Mouse (Mus musculus) midbrain, embryonic 11.5 days (tissue): ENCODE results near the gene Lhx5. TPM values are rescaled to one million over a fixed set of nuclear protein-coding genes. Genes with fewer than 3 reads are reported as not detected.

Experiments used
- ATAC-seq: fragments of 200-750 bp; cut with Nextera tagmentation; 2 replicates; pipeline ENCODE4 v1.8.0; 2017; ENCODE audit warnings: moderate TSS enrichment, moderate library complexity; ENCODE audit not compliant: low FRiP score
- DNase-seq: peaks from one replicate; pipeline ENCODE4 v3.0.0; 2015; ENCODE audit warnings: low spot score; ENCODE audit errors: missing footprints
- H3K27ac ChIP-seq: fragments of 300-500 bp; sonication (generic); 2 replicates; pipeline ENCODE4 v1.5.1; 2014; ENCODE audit warnings: low read depth, low read length
- H3K27me3 ChIP-seq: fragments of 300-500 bp; sonication (generic); 2 replicates; pipeline ENCODE4 v1.6.1; 2014; ENCODE audit warnings: mild to moderate bottlenecking, low read length, moderate library complexity, mixed read lengths; ENCODE audit not compliant: control insufficient read depth, insufficient read depth
- H3K36me3 ChIP-seq: fragments of 300-500 bp; sonication (generic); 2 replicates; pipeline ENCODE4 v1.6.1; 2014; ENCODE audit warnings: mild to moderate bottlenecking, low read length, moderate library complexity, mixed read lengths; ENCODE audit not compliant: control insufficient read depth, insufficient read depth
- H3K4me1 ChIP-seq: fragments of 300-500 bp; sonication (generic); 2 replicates; pipeline ENCODE4 v1.6.1; 2014; ENCODE audit warnings: low read length; ENCODE audit not compliant: control insufficient read depth, insufficient read depth
- H3K4me2 ChIP-seq: fragments of 300-500 bp; sonication (generic); 2 replicates; pipeline ENCODE4 v1.6.1; 2014; ENCODE audit warnings: mild to moderate bottlenecking, moderate library complexity
- H3K4me3 ChIP-seq: fragments of 300-500 bp; sonication (generic); 2 replicates; pipeline ENCODE4 v1.5.1; 2014; ENCODE audit warnings: low read depth, low read length
- H3K9ac ChIP-seq: fragments of 300-500 bp; sonication (generic); 2 replicates; pipeline ENCODE4 v1.6.1; 2014; ENCODE audit warnings: low read length
- H3K9me3 ChIP-seq: fragments of 300-500 bp; sonication (generic); 2 replicates; pipeline ENCODE4 v1.6.1; 2016; ENCODE audit warnings: low read length; ENCODE audit not compliant: control insufficient read depth
- WGBS: fragments of 180-500 bp; shearing (Covaris S2); extraction: QIAGEN DNeasy Blood & Tissue Kit; methylation state at CpG from one replicate; pipeline ENCODE4 v1.1.7; 2014; 5-methylcytosine and 5-hydroxymethylcytosine counted together
- polyA plus RNA-seq: library from polyadenylated mRNA; unstranded; fragments of >200 nt; fragmentation: Nextera tagmentation; extraction: Ambion mirVana; gene quantifications from 2 replicates; pipeline ENCODE4 v1.2.1, GENCODE M21; 2014

The Lhx5 gene
- polyA plus RNA-seq, 1 experiment from 2014 or later, result 21.5 TPM

DNA sequence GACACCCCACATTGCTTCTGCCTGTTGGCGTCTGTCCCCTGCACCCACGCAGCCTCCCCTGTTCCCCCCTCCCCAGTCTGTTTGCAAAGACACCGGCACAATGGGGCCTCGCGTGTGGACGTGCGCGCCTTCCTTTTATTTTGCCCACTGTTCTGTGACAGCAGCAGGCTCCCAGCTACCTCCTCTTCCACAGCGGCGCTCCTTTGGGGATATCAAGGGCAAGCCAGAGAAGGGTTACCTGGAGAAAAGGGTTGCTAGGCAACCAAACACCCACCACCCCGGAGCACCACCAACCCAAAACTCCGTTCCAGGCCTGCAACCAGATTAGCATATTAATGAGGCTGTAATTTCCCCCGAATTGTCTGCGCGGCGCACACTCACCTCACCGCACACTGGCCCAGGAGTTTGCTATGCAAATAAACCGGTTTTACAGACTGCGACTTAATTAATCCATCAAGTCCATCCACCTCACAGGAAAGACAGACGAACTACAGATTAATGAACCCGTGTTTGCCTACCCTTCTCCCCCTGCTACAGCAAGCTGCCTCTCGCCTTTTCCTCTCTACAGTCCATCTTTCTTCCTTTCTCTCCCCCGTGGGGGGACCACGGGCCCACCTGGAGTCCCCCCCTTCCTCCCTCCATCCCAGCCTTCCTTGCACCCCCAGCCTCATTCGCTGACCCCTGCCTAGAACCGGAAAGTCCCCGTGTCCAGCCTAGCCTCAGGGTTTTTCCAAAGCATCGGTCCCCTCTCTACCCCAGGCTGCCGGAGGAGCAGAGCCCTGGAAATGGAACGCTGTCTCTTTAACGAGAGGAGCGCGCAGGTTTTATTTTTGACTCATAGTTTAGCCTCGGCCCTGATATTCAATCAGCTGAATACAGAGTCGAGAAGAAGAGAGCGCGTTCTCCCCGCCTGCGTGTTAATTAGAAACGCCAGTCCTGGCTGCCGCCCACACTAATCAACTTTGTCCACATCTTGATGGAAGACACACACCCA lies 21.8 kb upstream of the Lhx5 start:
- H3K9ac ChIP-seq, result peak overlapping the region; percentile 44
- H3K36me3 ChIP-seq, result no peaks in the 10 kb centered on the region
- H3K4me1 ChIP-seq, result peaks cover 12% of the 10 kb centered on the region
- peak overlapping the region; percentile 19; the same call in 1 of the 2 replicates for H3K4me3 ChIP-seq
- peak overlapping the region; percentile 53; the same call in 1 of the 2 replicates for H3K27ac ChIP-seq
- DNase-seq, result peak; percentile 93
- peak; percentile 78 for ATAC-seq
- peak overlapping the region; percentile 43 for H3K4me2 ChIP-seq
- H3K27me3 ChIP-seq, result peaks cover 29% of the 10 kb centered on the region
- 1% methylated on average over 41 of the region's 41 CpGs for WGBS
- peaks cover 5% of the 10 kb centered on the region; the same call in 1 of the 2 replicates for H3K9me3 ChIP-seq

- peaks cover 12% of the 10 kb centered on the region for H3K4me1 ChIP-seq
- WGBS, result 80% methylated on average over 6 of the region's 6 CpGs
- peaks cover 28% of the 10 kb centered on the region for H3K27me3 ChIP-seq
- no peaks in the 10 kb centered on the region for H3K36me3 ChIP-seq
- peak; percentile 51 for DNase-seq
- no peak overlapping the region for H3K4me2 ChIP-seq
- no peak overlapping the region for H3K27ac ChIP-seq
- ATAC-seq, result no peak
- H3K4me3 ChIP-seq, result no peak overlapping the region
- peaks cover 8% of the 10 kb centered on the region; the same call in 1 of the 2 replicates for H3K9me3 ChIP-seq
- no peak overlapping the region for H3K9ac ChIP-seq
These were observed 18.1 kb upstream of the Lhx5 start for GRCm38 (mm10) chr5:120413436-120413835.

GRCm38 (mm10) chr5:120420106-120420505 lies 11.4 kb upstream of the Lhx5 start:
- H3K4me1 ChIP-seq, result no peaks in the 10 kb centered on the region; the same call in 1 of the 2 replicates
- 90% methylated on average over 8 of the region's 8 CpGs for WGBS
- H3K9ac ChIP-seq, result no peak overlapping the region
- no peaks in the 10 kb centered on the region for H3K36me3 ChIP-seq
- H3K4me2 ChIP-seq, result no peak overlapping the region
- no peak overlapping the region for H3K27ac ChIP-seq
- no peak for DNase-seq
- no peak overlapping the region for H3K4me3 ChIP-seq
- peaks cover 34% of the 10 kb centered on the region for H3K27me3 ChIP-seq
- no peak for ATAC-seq
- H3K9me3 ChIP-seq, result peaks cover 2% of the 10 kb centered on the region; the same call in 1 of the 2 replicates

- H3K27ac ChIP-seq, result no peak overlapping the region
- H3K27me3 ChIP-seq, result peaks cover 70% of the 10 kb centered on the region
- no peaks in the 10 kb centered on the region for H3K36me3 ChIP-seq
- H3K4me1 ChIP-seq, result peaks cover 3% of the 10 kb centered on the region
- no peak overlapping the region for H3K4me3 ChIP-seq
- ATAC-seq, result 0 out of 2 replicates have a peak, but pooled peaks have one; percentile 30
- H3K9ac ChIP-seq, result peak overlapping the region; percentile 10; the same call in 1 of the 2 replicates
- peak overlapping the region; percentile 20 for H3K4me2 ChIP-seq
- no peaks in the 10 kb centered on the region for H3K9me3 ChIP-seq
- WGBS, result under 1% methylated on average over 19 of the region's 19 CpGs
- peak; percentile 99 for DNase-seq
These were observed 7.5 kb upstream of the Lhx5 start for GRCm38 (mm10) chr5:120424039-120424438.

DNA sequence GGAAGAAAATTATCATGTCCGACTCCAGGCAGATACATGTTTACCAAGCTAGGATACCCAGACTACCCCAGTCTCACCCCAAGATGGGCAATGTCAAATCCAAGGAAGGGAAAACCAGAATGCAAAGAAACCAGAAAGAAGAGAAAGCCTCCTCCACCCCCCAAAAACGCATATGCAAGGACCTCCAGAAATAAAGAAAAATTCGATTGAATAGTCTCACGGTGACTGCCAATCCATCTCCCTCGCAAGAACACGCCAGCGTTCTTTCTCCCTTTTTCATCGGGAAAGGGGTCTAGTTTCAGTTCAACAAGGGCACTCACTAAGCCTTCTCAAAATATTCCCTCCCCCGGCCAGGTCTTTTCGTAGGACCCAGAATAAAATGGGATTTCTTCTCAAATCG lies 6.8 kb upstream of the Lhx5 start:
- ATAC-seq (no peak), DNase-seq (peak; percentile 92)
- peak overlapping the region; percentile 13 for H3K4me3 ChIP-seq
- H3K27me3 ChIP-seq, result peaks cover 75% of the 10 kb centered on the region
- H3K4me1 ChIP-seq, result peaks cover 3% of the 10 kb centered on the region
- under 1% methylated on average over 11 of the region's 11 CpGs for WGBS
- H3K4me2 ChIP-seq, result peak overlapping the region; percentile 20
- H3K9me3 ChIP-seq, result no peaks in the 10 kb centered on the region
- no peaks in the 10 kb centered on the region for H3K36me3 ChIP-seq
- H3K9ac ChIP-seq, result peak overlapping the region; percentile 10; the same call in 1 of the 2 replicates
- peak overlapping the region; percentile 40; the same call in 1 of the 2 replicates for H3K27ac ChIP-seq

GRCm38 (mm10) chr5:120425711-120426110 lies 5.8 kb upstream of the Lhx5 start:
- DNase-seq, result peak; percentile 91
- Histone ChIP-seq H3K9me3 (no peaks in the 10 kb centered on the region), H3K27me3 (peaks cover 84% of the 10 kb centered on the region), H3K27ac (0 out of 2 replicates have a peak overlapping the region, but pooled peaks have one; percentile 17), H3K4me2 (peak overlapping the region; percentile 20), H3K4me1 (peaks cover 3% of the 10 kb centered on the region), H3K4me3 (0 out of 2 replicates have a peak overlapping the region, but pooled peaks have one; percentile 14), H3K36me3 (no peaks in the 10 kb centered on the region), H3K9ac (0 out of 2 replicates have a peak overlapping the region, but pooled peaks have one; percentile 10)
- 0 out of 2 replicates have a peak, but pooled peaks have one; percentile 9 for ATAC-seq
- WGBS, result 0% methylated on average over 13 of the region's 20 CpGs

DNA sequence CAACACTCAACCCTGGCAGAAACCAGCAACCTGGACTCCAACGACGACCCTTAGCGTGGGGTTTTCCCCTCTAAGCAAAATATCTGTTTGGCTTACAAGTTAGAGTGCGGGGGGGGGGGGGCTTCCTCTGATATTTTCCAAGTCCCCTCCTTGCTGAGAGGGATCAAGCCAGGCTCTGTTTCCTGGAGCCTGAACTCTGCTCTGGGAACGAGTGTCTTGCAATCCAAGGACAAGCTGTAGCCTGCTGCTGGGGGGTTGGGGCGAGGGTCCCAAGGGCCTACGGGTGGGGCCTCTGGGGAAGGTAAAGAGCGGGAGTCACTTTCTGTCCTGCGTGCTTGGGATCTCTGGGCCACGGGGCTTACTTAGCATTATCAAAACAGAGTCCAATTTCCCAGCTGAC lies 4.9 kb upstream of the Lhx5 start:
- peak overlapping the region; percentile 57; the same call in 1 of the 2 replicates for H3K9ac ChIP-seq
- peaks cover 3% of the 10 kb centered on the region for H3K4me1 ChIP-seq
- H3K9me3 ChIP-seq, result no peaks in the 10 kb centered on the region
- H3K27me3 ChIP-seq, result peaks cover 88% of the 10 kb centered on the region
- no peaks in the 10 kb centered on the region for H3K36me3 ChIP-seq
- H3K27ac ChIP-seq, result peak overlapping the region; percentile 69; the same call in 1 of the 2 replicates
- WGBS, result 3% methylated on average over 10 of the region's 10 CpGs
- DNase-seq (peak; percentile 92), ATAC-seq (no peak)
- peak overlapping the region; percentile 19; the same call in 1 of the 2 replicates for H3K4me3 ChIP-seq
- peak overlapping the region; percentile 38 for H3K4me2 ChIP-seq

GRCm38 (mm10) chr5:120427451-120427938 lies 4.0 kb upstream of the Lhx5 start:
- Histone ChIP-seq H3K27ac (peak overlapping the region; percentile 69), H3K4me2 (peak overlapping the region; percentile 38), H3K4me3 (peak overlapping the region; percentile 19), H3K4me1 (peaks cover 10% of the 10 kb centered on the region), H3K9ac (peak overlapping the region; percentile 57), H3K36me3 (no peaks in the 10 kb centered on the region), H3K27me3 (peaks cover 93% of the 10 kb centered on the region), H3K9me3 (no peaks in the 10 kb centered on the region)
- WGBS, result 1% methylated on average over 33 of the region's 33 CpGs
- ATAC-seq (no peak), DNase-seq (peak; percentile 95)
